Mouse (Mus musculus): ENCODE data around the gene Ppil6.
A peak's percentile ranks its signal among the peaks of the same experiment; 100 is the strongest.

Ppil6 gene

GRCm38 (mm10) chr10:41525696-41526095 is 35.5 kb downstream of the Ppil6 start:
- DNase-seq (ENCODE audit: low spot score in 2 of 2) = no peak

GRCm38 (mm10) chr10:41529972-41530371 is 39.7 kb downstream of the Ppil6 start:
- no peak for DNase-seq (ENCODE audit: low spot score in 2 of 2)

GRCm38 (mm10) chr10:41535991-41536390 is 45.8 kb downstream of the Ppil6 start:
- DNase-seq (ENCODE audit: low spot score in 2 of 2) = no peak

- DNase-seq (ENCODE audit: low spot score in 2 of 2) = no peak
These were observed 46.5 kb downstream of the Ppil6 start for GRCm38 (mm10) chr10:41536714-41537113.

GRCm38 (mm10) chr10:41537226-41537982 is 47.2 kb downstream of the Ppil6 start:
- no peak for DNase-seq (ENCODE audit: low spot score in 2 of 2)

GRCm38 (mm10) chr10:41537983-41538330 is 47.7 kb downstream of the Ppil6 start:
- DNase-seq (ENCODE audit: low spot score in 2 of 2) = no peak

- DNase-seq (ENCODE audit: low spot score in 2 of 2) = no peak
These were observed 48.7 kb downstream of the Ppil6 start for GRCm38 (mm10) chr10:41538986-41539385.

GRCm38 (mm10) chr10:41542057-41542456 is 51.8 kb downstream of the Ppil6 start:
- no peak for DNase-seq (ENCODE audit: low spot score in 2 of 2)

GRCm38 (mm10) chr10:41543439-41543838 is 53.2 kb downstream of the Ppil6 start:
- DNase-seq (ENCODE audit: low spot score in 2 of 2) = no peak

GRCm38 (mm10) chr10:41543844-41544243 is 53.6 kb downstream of the Ppil6 start:
- no peak for DNase-seq (ENCODE audit: low spot score in 2 of 2)

- DNase-seq (ENCODE audit: low spot score in 2 of 2) = no peak
These were observed 54.4 kb downstream of the Ppil6 start for GRCm38 (mm10) chr10:41544481-41545190.

GRCm38 (mm10) chr10:41545224-41545755 is 55.1 kb downstream of the Ppil6 start:
- DNase-seq (ENCODE audit: low spot score in 2 of 2) = no peak

- no peak for DNase-seq (ENCODE audit: low spot score in 2 of 2)
These were observed 56.3 kb downstream of the Ppil6 start for GRCm38 (mm10) chr10:41546396-41547165.

- no peak for DNase-seq (ENCODE audit: low spot score in 2 of 2)
These were observed 60.5 kb downstream of the Ppil6 start for GRCm38 (mm10) chr10:41550711-41551110.

- no peak for DNase-seq (ENCODE audit: low spot score in 2 of 2)
These were observed 62.1 kb downstream of the Ppil6 start for GRCm38 (mm10) chr10:41552319-41552718.

GRCm38 (mm10) chr10:41552847-41553589 is 62.8 kb downstream of the Ppil6 start:
- DNase-seq (ENCODE audit: low spot score in 2 of 2) = peak in 1 of 2 experiments; percentile 59

- DNase-seq (ENCODE audit: low spot score in 2 of 2) = no peak
These were observed 63.5 kb downstream of the Ppil6 start for GRCm38 (mm10) chr10:41553711-41554110.

GRCm38 (mm10) chr10:41555081-41555480 is 64.8 kb downstream of the Ppil6 start:
- DNase-seq (ENCODE audit: low spot score in 2 of 2) = no peak

- no peak for DNase-seq (ENCODE audit: low spot score in 2 of 2)
These were observed 68.2 kb downstream of the Ppil6 start for GRCm38 (mm10) chr10:41558401-41558800.

GRCm38 (mm10) chr10:41561701-41562395 is 71.6 kb downstream of the Ppil6 start:
- no peak for DNase-seq (ENCODE audit: low spot score in 2 of 2)

Data from urinary bladder, postnatal 36 days (tissue).